Mouse (Mus musculus) skeletal muscle tissue, postnatal 0 days (tissue): Measurements from ENCODE around the gene Lce3f. TPM values are rescaled to one million over a fixed set of nuclear protein-coding genes. Genes with fewer than 3 reads are reported as not detected.

Source experiments
- polyA plus RNA-seq: library from polyadenylated mRNA; unstranded; fragments of >200 nt; fragmentation: Nextera tagmentation; extraction: Ambion mirVana; gene quantifications from 2 replicates; pipeline ENCODE4 v1.2.1, GENCODE M21; 2015

Gene Lce3f
- not detected in 2 replicates for polyA plus RNA-seq

DNA sequence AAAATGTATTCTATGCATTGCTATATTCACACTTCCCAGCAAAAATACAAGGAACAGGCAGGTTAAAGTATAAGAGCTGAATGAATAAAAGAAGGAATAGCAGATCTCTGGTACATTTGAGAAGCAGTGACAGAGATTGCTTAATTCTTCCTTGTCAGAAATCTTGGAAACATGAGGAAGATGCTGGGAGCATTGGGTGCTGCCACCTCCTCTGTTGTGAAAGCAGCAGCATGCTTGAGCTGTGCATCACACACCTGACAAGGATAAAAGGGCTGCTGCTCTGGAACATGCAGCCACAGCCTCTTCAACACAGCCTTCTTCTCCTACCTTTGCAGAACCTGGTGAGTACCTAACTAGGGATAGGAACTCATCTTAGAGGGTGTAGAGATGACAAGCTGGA is at the start of gene Lce3f:
Gene Lce3f (plus strand): TSS at position 301 of the 400 bp plus-strand sequence.

DNA sequence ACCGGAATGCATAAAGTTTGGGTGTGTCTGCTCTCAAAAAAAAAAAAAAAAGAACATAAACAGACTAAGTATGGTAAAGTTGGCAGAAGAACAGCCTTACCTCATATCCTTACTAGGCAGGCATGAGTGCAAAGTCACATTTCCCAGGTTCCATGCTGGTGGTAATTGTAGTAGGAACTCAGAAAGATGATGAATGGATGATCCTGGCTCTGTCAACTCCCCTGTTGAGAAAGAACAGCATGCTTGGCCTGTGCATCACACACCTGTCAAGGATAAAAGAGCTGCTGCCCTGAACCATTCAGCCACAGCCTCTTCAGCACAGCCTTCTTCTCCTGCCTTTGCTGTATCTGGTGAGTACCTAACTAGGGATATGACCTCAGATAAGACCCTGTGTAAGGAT is 47.8 kb upstream of the Lce3f start, which contains the start of gene Lce3c:
Gene Lce3c (plus strand): TSS at position 301 of the 400 bp plus-strand sequence.

DNA sequence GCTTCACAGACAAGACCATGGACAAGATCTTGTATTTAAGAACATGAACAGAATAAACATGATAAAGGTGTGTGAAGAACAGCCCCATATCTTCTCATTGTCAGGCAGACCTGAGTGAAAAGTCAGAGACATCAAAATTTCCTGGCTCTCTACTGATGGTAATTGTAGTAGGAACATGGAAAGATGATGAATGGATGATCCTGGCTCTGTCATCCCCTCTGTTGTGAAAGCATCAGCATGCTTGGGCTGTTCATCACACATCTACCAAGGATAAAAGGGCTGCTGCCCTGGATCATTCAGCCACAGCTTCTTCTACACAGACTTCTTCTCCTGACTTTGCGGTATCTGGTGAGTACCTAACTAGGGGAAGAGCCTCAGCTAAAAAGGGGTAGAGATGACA is 34.9 kb upstream of the Lce3f start, which contains the start of gene Lce3d:
Gene Lce3d (plus strand): TSS at position 301 of the 400 bp plus-strand sequence.

DNA sequence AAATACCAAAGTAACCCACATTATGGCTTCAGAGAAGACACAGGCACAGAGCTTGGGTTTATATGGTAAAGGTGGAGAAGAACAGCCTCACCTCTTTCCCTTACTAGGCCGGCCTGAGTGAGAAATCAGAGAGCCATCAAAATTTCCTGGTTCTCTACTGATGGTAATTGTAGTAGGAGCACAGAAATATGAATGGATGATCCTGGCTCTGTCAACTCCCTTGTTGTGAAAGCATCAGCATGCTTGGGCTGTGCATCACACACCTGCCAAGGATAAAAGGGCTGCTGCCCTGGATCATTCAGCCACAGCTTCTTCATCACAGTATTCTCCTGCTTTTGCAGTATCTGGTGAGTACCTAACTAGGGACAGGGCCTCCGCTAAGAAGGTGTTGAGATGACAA is 25.3 kb upstream of the Lce3f start, which contains the start of gene Lce3e:
Gene Lce3e (plus strand): TSS at position 301 of the 400 bp plus-strand sequence.

DNA sequence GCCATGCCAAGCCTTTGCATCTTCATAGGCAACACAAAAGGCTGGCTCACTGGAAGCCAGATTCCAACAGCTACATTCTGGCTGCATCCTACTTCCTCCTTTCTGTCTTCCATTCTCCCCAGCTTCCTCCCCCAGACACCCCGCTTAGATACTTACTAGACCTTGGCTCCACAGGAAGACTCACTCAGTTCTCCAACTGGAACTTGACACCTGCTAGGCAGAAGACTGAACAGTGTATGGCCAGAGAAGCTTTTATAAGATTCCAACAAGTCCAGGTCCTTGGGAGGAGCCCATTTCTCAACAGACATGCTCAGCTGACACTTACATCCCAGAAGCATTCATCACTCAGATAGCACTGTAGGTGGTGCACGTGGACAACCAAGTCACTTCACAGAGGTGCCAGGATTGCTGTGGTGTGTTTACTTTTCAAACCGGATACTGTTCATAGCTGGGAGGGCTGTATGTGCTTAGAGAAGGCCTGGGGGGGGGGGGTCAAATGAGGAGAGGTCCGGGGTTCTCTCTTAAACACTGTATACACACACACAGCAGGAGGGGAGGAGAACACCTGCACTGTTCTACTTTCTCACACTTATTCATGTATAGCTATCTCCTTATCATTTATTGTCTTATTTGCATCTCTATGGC is 23.6 kb downstream of the Lce3f start, which contains the start of gene Crct1:
Gene Crct1 (minus strand): TSS at position 228 of the 645 bp plus-strand sequence.

DNA sequence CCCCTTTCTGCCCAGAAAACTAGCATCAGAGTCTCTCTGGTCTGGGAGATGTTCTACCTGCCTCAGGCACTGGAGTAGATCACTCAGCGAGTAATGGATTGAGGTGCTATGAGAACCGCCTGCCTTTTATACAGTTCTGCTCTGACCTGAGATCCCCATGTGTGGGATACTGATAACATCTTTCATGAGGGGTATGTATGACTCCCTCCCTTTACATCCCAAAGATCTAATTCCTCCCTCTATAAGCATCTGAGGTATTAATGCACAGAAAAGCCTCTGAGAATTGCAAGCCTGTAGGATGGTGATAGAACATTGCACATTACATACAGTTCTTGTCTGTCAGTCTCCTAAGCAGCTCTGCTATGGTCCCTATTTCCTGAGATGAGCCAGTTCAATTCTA is 26.9 kb downstream of the Lce3f start, which contains the start of gene Lce1m:
Gene Lce1m (minus strand): TSS at position 101 of the 400 bp plus-strand sequence.

Other genes starting within 250 kb of the Lce3f start
- gene Lce1g, start 239.9 kb upstream of the Lce3f start, polyA plus RNA-seq: 5.5 TPM in 1 of 2 replicates, not detected in the other
- 5.9 TPM in 1 of 2 replicates, not detected in the other for gene Lce1h, start 227.2 kb upstream of the Lce3f start, polyA plus RNA-seq
- gene Lce1i, start 213.3 kb upstream of the Lce3f start, polyA plus RNA-seq: 12.5 TPM in 1 of 2 replicates, not detected in the other
- gene Lce1j, start 201.7 kb upstream of the Lce3f start, polyA plus RNA-seq: 3.5 TPM in 1 of 2 replicates, not detected in the other
- 2.4 TPM in 1 of 2 replicates, not detected in the other for gene Lce1k, start 184.3 kb upstream of the Lce3f start, polyA plus RNA-seq
- gene Kprp, start 165.0 kb upstream of the Lce3f start, polyA plus RNA-seq: 3.5 TPM in 1 of 2 replicates, not detected in the other
- 8.8 TPM in 1 of 2 replicates, not detected in the other for gene Lce1l, start 140.9 kb upstream of the Lce3f start, polyA plus RNA-seq
- 8.3 TPM in 1 of 2 replicates, not detected in the other for gene 2310050C09Rik, start 122.0 kb upstream of the Lce3f start, polyA plus RNA-seq
- gene Lce3a, start 66.0 kb upstream of the Lce3f start, polyA plus RNA-seq: not detected in 2 replicates
- not detected in 2 replicates for gene Lce3b, start 59.2 kb upstream of the Lce3f start, polyA plus RNA-seq
- 5.2 TPM in 1 of 2 replicates, not detected in the other for gene Lce3c, start 47.7 kb upstream of the Lce3f start, polyA plus RNA-seq
- gene Lce3d, start 34.8 kb upstream of the Lce3f start, polyA plus RNA-seq: not detected in 2 replicates
- gene Lce3e, start 25.2 kb upstream of the Lce3f start, polyA plus RNA-seq: 0.35 TPM in 1 of 2 replicates, not detected in the other
- 0.22 and 40.8 TPM in 2 replicates for gene Crct1, start 23.5 kb downstream of the Lce3f start, polyA plus RNA-seq
- 61.0 TPM in 1 of 2 replicates, not detected in the other for gene Lce1m, start 26.8 kb downstream of the Lce3f start, polyA plus RNA-seq
- gene Gm4858, start 76.6 kb downstream of the Lce3f start, polyA plus RNA-seq: not detected in 2 replicates
- gene Crnn, start 152.6 kb downstream of the Lce3f start, polyA plus RNA-seq: not detected in 2 replicates
- 1.0 TPM in 1 of 2 replicates, not detected in the other for gene Flg2, start 205.1 kb downstream of the Lce3f start, polyA plus RNA-seq